Mouse (Mus musculus) v-Abl transformed pro-B cells (cell line): Measurements from ENCODE around the gene Gcsam.

Experiments
- in situ Hi-C, 2 experiments: fragments of 400-800 bp; cut with MboI; formaldehyde crosslinking; loops; one replicate each; pipeline ENCODE4 v1.15.1; 2025; ENCODE audit not compliant: unreplicated experiment in 2 of 2

The Gcsam gene

GRCm38 (mm10) chr16:45610267-45610666 is at the start of gene Gcsam:
Gene Gcsam (plus strand): TSS chr16:45610380.
- in situ Hi-C loops: loop anchor here (10.0 to 25.0 kb wide), 2 partner anchors 65 to 1123 kb away; no protein-coding TSS in a partner anchor

GRCm38 (mm10) chr16:45561747-45562146 is 48.4 kb upstream of the Gcsam start:
- in situ Hi-C loops: no loop called here

DNA sequence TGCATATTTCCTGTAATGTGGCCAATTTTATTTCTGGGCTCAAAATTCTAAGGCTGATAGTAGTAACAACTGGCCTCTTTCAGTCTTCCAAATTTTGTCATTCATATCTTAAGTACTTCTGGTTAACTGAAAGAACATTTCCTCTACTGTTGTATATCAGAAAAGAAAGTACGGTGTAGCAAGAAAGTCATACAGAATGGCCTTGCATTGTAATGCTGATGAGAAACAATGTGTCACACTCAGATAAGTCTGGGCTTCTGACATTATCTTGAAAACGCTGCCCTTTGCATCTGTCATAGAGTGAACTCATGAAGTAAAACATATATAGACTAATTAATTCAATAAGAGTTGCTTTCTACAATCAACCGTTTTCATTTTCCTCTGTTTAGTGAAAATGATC is 37.9 kb upstream of the Gcsam start:
- in situ Hi-C loops: no loop called here

- in situ Hi-C loops: loop anchor here (5.0 to 25.0 kb wide), 6 partner anchors 52 to 388 kb away; partner anchors contain the start of gene Phldb2 (in 1 of the 2)
These were observed 30.3 kb upstream of the Gcsam start for GRCm38 (mm10) chr16:45579883-45580282.

DNA sequence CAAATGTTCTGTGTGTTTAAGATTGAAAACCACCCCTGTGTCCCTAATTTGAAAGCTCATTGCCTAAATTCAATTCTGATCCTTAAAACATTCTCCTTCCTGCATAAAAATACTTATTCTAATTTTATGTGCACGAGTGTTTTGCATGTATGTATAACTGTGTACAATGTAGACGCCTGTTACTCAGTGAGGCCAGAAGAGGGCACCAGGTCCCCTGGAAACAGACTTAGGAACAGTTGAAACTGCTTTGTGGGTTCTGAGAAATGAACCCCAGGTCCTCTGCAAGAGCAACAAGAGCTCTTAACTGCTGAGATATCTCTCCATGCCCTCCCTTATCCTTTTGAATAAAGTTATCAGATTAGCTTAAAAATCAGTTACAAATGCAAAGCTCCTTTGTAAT is 27.7 kb upstream of the Gcsam start:
- in situ Hi-C loops: loop anchor here (5.0 to 25.0 kb wide), 6 partner anchors 50 to 390 kb away; partner anchors contain the start of gene Phldb2 (in 1 of the 2)

GRCm38 (mm10) chr16:45593656-45594055 is 16.5 kb upstream of the Gcsam start:
- in situ Hi-C loops: loop anchor here in 1 of 2 experiments (25.0 kb wide), 1 partner anchor 369 kb away; the partner anchor contains the start of gene Phldb2

- in situ Hi-C loops: loop anchor here in 1 of 2 experiments (25.0 kb wide), 1 partner anchor 367 kb away; the partner anchor contains the start of gene Phldb2
These were observed 14.7 kb upstream of the Gcsam start for GRCm38 (mm10) chr16:45595494-45595893.

- in situ Hi-C loops: loop anchor here in 1 of 2 experiments (25.0 kb wide), 1 partner anchor 1121 kb away; no protein-coding TSS in a partner anchor
These were observed 1.7 kb upstream of the Gcsam start for GRCm38 (mm10) chr16:45608481-45608954.

DNA sequence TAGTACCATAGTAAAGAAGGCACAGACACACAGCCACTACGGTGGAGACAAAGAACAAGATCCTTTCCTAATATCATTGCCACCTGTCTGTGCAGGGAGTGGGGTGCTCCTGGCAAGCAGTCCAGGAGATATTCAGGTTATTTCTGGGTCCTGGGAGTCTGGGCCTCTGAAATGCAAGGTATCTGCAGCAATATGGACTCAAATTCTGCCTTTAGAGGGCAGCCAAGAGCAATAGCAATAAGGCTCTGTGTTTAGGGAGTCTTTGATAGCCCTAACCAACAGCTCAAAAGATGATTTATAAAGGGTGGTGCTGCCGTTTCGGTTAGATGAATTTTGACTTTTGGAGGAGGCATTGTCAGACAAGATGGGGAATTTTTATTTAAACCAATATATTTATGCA is 880 bp upstream of the Gcsam start:
- in situ Hi-C loops: loop anchor here in 1 of 2 experiments (25.0 kb wide), 1 partner anchor 1122 kb away; no protein-coding TSS in a partner anchor

GRCm38 (mm10) chr16:45613247-45613646 is 3.1 kb downstream of the Gcsam start:
- in situ Hi-C loops: loop anchor here (10.0 to 25.0 kb wide), 2 partner anchors 62 to 1126 kb away; no protein-coding TSS in a partner anchor

DNA sequence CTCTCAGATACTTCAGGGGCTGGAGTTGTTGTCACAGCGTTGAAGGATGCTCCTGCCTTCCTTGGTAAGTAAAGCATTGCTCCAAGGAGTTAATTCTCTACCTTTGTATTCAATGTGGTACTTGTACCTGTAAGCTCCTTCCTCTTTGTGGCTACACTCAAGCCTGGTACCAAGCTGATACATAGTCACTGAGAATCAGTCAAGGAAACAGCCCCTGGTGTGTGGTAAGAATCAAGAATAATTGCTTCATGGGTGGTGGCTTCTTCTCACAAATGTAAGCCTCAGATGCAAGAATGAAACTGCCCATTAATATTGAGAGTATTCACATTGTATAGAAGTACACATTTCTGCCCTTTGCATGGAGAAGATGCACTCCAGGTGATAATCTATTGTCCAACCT is 5.8 kb downstream of the Gcsam start:
- in situ Hi-C loops: loop anchor here (10.0 to 25.0 kb wide), 2 partner anchors 59 to 1129 kb away; no protein-coding TSS in a partner anchor

DNA sequence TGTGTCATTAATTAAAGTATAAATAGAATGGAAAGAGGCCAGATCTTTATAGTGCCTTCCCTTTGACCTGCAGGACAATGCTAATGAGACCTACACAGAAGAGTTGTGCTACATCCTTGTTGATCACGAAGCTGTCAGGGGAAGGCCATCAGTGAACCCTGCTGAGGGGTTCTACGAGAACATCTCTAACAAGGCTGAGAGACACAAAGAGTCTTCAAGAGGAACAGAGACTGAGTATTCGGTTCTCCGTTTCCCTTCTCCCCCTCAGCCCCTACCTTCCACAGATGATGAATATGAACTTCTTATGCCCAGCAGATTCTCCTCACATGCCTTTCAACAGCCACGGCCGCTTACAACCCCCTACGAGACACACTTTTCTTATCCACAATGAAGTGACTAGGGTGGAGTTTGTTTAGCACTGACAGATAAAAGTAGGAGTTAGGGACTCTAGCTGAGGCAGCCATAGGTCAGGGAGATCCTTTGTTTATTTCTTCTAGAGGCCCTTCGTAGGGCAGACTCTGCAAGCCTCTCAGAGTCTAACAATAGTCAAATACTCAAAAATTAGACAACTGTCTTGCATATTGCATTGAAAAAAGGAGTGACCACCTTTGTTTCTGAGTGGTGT is 9.7 kb downstream of the Gcsam start:
- in situ Hi-C loops: loop anchor here (10.0 to 25.0 kb wide), 2 partner anchors 55 to 1133 kb away; no protein-coding TSS in a partner anchor

GRCm38 (mm10) chr16:45623230-45623629 is 13.1 kb downstream of the Gcsam start:
- in situ Hi-C loops: loop anchor here in 1 of 2 experiments (25.0 kb wide), 1 partner anchor 1136 kb away; no protein-coding TSS in a partner anchor

GRCm38 (mm10) chr16:45624791-45625190 is 14.6 kb downstream of the Gcsam start:
- in situ Hi-C loops: loop anchor here in 1 of 2 experiments (25.0 kb wide), 1 partner anchor 1137 kb away; no protein-coding TSS in a partner anchor

GRCm38 (mm10) chr16:45625342-45625741 is 15.2 kb downstream of the Gcsam start:
- in situ Hi-C loops: no loop called here

DNA sequence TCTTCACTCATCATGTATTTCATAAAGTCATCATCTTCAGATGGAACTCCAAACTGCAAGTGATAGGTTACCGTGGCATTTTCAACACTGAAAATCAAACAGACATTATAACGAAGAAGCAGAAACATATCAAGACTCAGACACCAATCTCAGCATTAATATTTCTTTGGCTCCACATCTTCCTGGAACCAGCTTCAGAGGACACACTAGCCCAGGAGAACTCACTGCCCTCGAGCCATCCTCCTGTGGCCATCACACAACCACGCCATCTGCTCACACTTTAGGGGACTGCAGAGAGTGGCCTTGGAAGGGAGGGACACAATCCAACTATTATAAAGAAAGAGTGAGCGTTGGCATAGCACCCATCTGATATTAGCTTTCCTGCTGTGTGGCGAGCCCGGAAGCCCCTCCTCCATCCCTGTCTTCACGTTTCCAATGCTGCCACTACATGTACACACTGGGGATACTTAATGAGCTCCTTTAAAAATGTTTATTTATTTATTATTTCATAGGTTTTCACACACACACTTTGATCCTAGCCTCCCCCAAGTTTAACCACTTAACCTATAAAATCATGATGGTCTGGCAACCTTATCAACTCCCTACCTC is 19.4 kb downstream of the Gcsam start:
- in situ Hi-C loops: loop anchor here (5.0 to 10.0 kb wide), 6 partner anchors 43 to 1145 kb away; partner anchors contain the start of gene Gtpbp8 (in 1 of the 2)

GRCm38 (mm10) chr16:45630347-45630960 is 20.3 kb downstream of the Gcsam start:
- in situ Hi-C loops: loop anchor here (5.0 to 10.0 kb wide), 6 partner anchors 42 to 1146 kb away; partner anchors contain the start of gene Gtpbp8 (in 1 of the 2)

GRCm38 (mm10) chr16:45632420-45632819 is 22.2 kb downstream of the Gcsam start:
- in situ Hi-C loops: loop anchor here (5.0 to 10.0 kb wide), 6 partner anchors 40 to 1148 kb away; partner anchors contain the start of gene Gtpbp8 (in 1 of the 2)

DNA sequence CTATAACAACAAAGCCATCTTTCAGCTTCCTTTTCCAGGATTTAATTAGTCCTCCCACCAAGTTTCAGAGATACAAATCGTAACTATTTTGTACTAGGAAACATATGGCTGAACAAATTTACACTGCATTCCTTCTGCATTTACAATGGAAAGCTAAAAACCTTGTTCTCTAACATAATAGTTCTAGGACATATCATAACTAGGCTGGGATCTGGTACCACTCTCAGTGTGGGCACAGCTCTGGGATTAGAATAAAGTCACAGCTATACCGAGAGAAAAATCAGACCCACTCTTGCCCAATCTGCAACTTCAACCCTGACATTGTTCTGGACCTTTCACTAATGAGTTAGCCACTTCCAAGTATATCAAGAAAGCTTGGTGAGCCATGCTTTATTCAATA is 25.6 kb downstream of the Gcsam start:
- in situ Hi-C loops: loop anchor here in 1 of 2 experiments (10.0 kb wide), 2 partner anchors 891 to 1151 kb away; partner anchors contain the start of gene Gtpbp8

- in situ Hi-C loops: no loop called here
These were observed 30.0 kb downstream of the Gcsam start for GRCm38 (mm10) chr16:45640070-45640762.
